Mouse (Mus musculus) adrenal gland, adult (tissue): Measurements from ENCODE around the gene Opn3.

ENCODE experiments used
- DNase-seq, 2 experiments: peaks; one replicate each; pipeline ENCODE4 v3.0.0; 2022 to 2023; ENCODE audit warnings: low spot score in 1 of 2; ENCODE audit not compliant: inconsistent age in 2 of 2

The Opn3 gene

DNA sequence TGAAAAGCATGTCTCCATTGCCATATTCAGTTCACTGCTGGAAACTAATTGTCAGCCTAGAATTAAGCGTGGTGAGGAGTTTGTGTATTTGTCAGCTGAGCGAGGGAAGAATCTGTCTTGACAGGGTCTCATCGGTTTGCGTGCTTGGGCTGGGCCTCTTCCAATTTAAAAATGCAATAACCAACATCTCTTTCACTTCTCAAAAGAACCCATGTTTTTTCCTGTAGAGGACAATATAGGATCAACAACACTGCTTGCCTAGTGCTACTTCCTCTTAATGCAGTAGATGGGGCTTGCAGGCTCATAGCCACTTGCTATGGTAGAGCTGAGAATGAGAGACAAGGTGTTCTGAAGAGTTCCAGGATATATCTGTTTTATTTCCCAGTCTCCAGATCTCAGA lies 32.7 kb downstream of the Opn3 start:
- DNase-seq: no peak

GRCm38 (mm10) chr1:175648615-175649014 lies 44.0 kb downstream of the Opn3 start:
- DNase-seq: no peak

DNA sequence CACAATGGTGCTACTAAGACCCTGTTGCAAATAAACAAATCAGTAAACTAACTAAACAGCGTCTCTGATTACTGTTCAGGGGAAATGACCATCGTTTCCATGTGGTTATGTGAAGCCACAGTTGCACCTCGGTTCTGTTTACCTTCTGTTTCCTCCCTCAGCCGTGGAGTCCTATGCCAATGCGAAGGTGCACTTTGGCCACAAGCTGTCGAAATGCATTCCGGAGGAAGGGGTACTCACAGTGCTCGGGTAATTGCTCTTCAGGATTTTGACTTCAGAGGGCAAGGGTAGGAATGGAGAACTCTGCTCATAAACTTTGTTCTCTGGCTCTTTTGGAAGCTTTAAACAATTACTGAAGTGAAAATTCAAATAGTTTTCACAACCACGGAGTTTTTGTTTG lies 45.6 kb downstream of the Opn3 start:
- DNase-seq: no peak

- no peak for DNase-seq
Measured at GRCm38 (mm10) chr1:175643496-175644265, 48.9 kb downstream of the Opn3 start.

DNA sequence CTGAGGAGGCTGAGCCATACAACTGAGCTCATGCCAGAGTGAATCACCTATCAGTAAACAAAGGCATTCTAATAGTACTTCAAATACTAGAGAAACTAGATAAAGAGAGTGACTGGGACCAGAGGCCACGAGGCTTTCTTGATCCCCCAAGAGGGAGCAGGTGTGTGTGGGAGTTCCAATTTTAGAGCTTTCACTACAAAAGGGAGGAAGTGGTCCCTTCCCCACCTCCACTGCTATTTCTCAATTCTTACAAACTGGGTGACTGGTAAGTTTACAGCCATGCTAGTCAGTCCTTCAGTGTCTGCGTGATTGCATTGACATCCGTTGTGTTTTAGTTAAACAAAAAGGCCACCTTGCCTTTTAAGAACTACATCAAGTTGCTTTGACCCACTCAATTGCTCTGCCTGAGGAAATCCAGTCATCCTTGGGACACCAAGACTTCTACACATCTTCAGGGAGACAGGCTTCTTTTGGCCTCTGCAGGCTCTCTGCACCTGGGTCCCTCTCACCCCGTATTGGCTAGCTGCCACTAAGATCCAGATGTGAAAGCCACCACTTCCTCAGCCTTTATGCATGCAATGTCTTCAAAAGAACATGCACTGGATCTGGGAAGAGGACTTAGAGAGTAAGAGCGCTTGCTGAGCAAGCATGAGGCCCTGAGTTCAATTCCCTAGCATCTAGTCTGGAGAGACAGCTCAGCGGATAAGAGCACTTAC lies 52.0 kb downstream of the Opn3 start:
- no peak for DNase-seq

GRCm38 (mm10) chr1:175639072-175639471 lies 53.5 kb downstream of the Opn3 start:
- no peak for DNase-seq

DNA sequence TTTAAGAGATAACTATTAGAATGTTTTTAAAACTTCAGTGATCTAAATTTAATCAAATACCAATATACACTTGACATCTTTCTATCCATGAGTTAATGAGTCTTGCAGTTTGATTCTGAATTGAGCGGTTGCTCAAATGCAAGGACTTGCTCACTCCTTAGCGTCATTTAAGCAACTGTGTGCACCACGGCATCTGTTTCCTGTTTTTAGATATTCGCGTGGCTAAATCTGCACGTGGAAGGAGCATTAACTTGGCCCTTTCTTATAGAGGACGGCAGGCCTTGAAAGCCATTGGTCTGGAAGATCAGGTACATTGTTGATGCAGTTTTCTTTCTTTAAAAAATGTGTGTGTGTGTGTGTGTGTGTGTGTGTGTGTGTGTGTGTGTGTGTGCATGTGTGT lies 54.9 kb downstream of the Opn3 start:
- DNase-seq: no peak

- DNase-seq: no peak
Measured at GRCm38 (mm10) chr1:175632470-175632869, 60.1 kb downstream of the Opn3 start.

DNA sequence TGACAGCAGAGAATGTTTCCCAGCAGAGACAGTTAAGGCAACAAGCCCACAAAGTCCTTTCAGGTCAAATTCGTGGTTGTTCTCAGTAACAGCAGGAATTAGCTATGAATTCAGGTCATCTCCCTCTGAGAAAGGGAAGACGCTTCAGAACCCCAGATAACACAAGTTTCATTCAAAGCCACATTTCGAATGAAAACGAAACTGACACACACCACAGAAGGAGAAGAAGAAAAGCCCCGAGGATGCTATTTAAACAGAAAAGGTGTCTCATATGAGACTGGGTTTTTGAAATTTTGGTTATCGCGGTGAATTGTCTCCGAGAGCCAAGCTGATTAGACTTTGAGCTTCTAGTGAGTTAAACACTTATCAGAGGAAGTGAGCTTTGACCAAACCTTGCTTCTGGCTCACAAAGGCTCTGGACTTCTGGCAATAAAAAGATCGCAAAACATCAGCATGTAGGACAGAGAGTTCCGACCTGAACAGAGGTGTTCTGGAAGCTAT lies 60.8 kb downstream of the Opn3 start:
- no peak for DNase-seq

DNA sequence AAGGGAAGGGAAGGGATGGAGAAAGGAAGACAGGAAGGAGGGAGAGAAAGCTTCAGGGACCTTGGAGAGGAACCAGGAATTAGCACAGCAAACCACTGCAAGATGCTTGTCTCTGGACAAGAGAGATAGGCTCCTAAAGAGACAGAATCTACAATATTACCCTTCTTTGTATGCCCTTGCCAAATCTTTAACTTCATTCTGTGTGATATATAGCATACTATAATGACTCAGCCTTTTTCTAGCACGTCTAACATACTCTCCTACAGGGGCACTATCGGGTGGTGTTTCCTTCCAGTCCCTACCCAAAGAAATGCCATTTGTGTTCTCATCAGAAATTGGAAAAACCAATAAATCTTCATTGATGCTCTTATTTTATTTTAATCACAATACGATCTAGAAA lies 61.5 kb downstream of the Opn3 start:
- no peak for DNase-seq

DNA sequence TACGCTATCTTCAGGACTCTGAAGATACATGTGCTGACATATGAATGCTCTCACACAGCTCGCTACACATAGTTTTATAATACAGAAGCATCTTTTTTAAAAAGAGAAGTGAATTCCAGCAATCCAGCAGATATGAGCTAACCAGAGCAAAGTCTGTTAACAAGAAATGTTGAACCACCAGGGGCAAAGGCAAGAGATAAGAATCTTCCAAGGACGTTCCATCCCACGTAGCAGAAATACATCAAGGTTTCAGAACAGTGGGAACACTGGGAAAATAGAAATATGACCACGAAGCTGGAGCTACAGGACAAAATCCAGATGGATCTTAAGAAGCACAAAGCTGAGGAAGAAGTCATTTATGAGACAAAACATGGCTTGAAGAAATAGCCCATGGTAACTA lies 62.2 kb downstream of the Opn3 start:
- no peak for DNase-seq

DNA sequence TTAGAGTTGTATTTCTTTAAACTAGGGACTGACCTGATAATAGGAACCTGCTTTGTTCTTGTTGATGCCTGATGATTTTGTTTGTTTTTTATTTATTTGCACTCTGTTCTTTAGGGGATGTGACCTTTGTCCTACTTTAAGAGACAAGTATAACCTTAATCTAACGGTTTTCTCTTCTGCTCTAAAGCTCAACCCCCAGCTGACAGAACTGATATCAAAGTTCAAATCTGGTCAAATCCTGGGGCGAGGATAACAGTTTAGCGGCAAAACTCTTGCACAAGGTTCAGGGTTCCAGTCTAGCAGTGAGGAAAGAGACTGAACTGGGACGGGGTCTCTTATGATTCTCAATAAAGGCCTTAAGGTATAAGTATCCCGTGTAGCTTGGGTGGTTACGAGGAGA lies 63.3 kb downstream of the Opn3 start:
- no peak for DNase-seq

- DNase-seq: no peak
Measured at GRCm38 (mm10) chr1:175625990-175626692, 66.4 kb downstream of the Opn3 start.

DNA sequence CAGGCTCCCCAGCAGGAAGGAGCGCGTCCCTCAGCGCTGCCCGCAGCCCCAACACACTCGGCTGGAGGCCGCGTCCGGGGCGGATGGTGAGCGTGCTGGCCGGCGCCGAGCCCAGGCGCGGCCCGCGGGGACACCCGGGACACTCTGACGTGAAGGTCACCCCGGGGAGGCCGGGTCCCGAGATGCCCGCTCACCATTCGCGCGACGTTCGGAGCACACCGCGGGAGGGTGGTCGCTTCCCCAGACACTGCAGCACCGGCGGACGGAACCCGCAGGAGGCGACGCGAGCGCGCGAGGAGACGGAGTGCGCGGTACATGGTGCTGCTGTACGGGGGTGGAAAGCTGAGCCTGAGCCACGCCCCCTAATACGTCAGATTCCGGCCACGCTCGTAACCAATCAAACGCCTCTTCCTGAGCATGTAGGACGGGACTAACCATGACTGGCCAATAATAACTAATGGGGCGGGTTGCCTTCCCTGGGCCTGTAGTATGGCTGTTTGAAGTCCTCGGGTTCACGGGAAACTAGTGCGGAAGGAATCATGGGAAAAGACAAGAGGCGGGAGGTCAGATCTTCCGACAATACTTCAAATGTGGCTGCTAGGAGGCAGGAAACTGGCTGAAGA lies 67.2 kb downstream of the Opn3 start, which contains the start of gene Fh1:
Fh1 (minus strand) TSS at position 379 of the 623 bp plus-strand sequence.
- DNase-seq: peak; percentile 97 to 99

- DNase-seq: no peak
Measured at GRCm38 (mm10) chr1:175623656-175624055, 68.9 kb downstream of the Opn3 start.

DNA sequence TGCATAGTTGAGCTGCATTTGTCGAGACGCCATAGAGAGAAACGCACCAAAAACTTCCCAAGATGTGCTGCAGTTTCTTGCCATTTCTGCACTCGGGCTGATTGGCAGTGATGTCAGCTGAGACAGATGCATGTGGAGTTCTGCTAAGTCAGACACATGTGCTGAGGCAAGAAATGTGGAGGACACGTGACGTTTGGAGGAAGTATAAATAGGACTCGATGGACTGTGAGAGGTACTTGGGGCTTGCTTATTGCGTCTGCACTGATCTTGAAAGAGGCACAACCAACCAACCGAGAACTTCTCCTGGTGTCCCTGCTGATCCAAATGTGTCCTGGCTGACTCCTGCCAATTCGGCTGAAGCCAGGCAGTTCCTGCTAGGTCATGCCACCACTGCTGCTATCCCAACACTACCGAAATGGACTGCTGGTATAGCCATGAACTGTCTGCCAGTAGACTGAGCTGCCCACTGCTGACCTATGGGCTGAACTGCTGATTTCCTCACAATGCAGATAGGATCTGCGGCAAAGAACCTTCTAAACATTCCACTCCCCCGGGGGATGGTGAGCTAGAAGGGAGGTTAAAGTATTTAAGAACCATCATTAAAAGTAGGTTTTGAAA lies 72.7 kb downstream of the Opn3 start, which contains the start of gene Kmo:
Kmo (plus strand) TSS at position 568 of the 618 bp plus-strand sequence.
- DNase-seq: no peak

DNA sequence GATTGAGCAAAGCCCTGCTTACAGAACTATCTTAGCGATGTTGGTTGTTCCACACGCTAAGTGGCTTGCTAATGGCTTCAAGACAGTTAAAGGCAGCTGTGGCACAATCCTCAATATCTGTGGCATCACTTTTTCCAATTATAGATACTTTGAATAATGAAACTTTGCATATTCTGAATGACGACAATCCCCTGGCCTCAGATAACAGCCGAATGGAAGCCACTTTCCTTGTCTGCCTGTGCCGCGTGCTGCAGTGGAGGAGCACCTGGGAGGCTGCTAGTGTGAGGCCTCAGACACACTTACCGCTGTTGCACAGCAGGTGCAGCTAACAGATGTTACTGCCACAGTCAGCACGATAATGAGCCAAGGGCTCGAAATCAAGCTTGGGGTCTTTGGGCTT lies 77.6 kb downstream of the Opn3 start:
- no peak for DNase-seq
